Mouse (Mus musculus) megakaryocyte, embryonic 14.5 days (primary cell): ENCODE results near the gene Shisa9.

Source experiments
- FLI1 ChIP-seq: IDR thresholded peaks from 2 replicates; pipeline ENCODE4 v1.6.1; 2012; ENCODE audit warnings: low read length, inconsistent platforms, mixed read lengths
- GATA1 ChIP-seq: IDR thresholded peaks from 3 replicates; pipeline ENCODE4 v1.6.1; 2012; ENCODE audit warnings: mixed read lengths, low read length, inconsistent platforms, borderline replicate concordance

DNA sequence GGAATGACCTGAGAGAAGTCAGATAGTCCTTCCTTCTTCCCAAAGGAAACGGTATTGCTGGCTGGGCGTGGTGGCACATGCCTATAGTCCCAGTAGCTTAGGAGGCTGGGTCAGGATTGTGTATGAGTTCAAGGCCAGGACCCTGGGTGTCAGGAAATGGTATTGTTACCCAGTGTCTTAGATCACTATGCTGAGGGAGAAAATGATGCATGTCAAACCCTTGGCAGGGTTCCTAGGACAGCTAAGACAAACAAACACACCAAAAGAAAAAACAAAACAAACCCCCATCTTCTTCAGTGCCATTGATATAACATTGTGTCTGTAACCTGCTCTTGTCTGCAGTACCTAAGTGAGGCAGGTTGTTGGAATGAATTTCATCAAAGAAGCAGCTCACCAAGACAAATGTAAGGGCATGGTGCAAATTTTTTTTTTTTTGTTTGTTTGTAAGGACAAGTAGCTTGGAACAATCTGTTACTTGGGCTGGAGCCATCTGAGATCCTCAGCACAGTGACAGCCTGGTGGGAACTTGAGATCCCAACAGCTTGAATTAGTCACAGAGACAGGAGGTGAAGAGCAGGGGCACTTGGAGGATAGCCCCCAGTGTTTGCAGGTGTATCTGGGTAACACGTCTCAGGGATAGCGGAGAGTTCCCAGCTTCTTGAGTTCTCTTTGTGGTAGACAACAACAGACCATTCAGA, 34.2 kb downstream of the Shisa9 start:
- no peak for TF ChIP-seq GATA1
- TF ChIP-seq FLI1: no peak
